Mouse (Mus musculus): ENCODE measurements around the gene Eml4. TPM values are rescaled to one million over a fixed set of nuclear protein-coding genes. Genes with fewer than 3 reads are reported as not detected.

Gene Eml4
- polyA plus RNA-seq, 1 experiment from 2014 or later, result 13.4 TPM

GRCm38 (mm10) chr17:83351601-83352413, 1.1 kb downstream of the Eml4 start:
- WGBS, result 3% methylated on average over 13 of the region's 13 CpGs
- Histone ChIP-seq H3K4me2 (replicated peaks; ENCODE audit: low read depth, low read length) (peak overlapping the region; percentile 85), H3K27ac (ENCODE audit: low read length) (peak overlapping the region; percentile 95), H3K27me3 (replicated peaks; ENCODE audit: insufficient read depth, low read length) (no peaks in the 10 kb centered on the region), H3K9me3 (ENCODE audit: low read length) (no peaks in the 10 kb centered on the region), H3K9ac (replicated peaks; ENCODE audit: low read depth) (peak overlapping the region; percentile 75), H3K4me3 (ENCODE audit: low read depth, low read length) (peak overlapping the region; percentile 92), H3K4me1 (ENCODE audit: insufficient read depth, low read depth, low read length) (peaks cover 5% of the 10 kb centered on the region; the same call in 1 of the 2 replicates), H3K36me3 (ENCODE audit: insufficient read depth, low read length) (no peaks in the 10 kb centered on the region)
- DNase-seq (ENCODE audit: low spot score) (peak; percentile 48), ATAC-seq (no peak)
- TF ChIP-seq EP300 (IDR thresholded peaks at IDR 0.05), result no peak
- TF ChIP-seq CTCF (IDR thresholded peaks at IDR 0.05), result no peak

GRCm38 (mm10) chr17:83352456-83352855, 1.7 kb downstream of the Eml4 start:
- no peak overlapping the region; the same call in 1 of the 2 replicates for H3K27ac ChIP-seq (ENCODE audit: low read length)
- H3K9me3 ChIP-seq (ENCODE audit: low read length), result no peaks in the 10 kb centered on the region
- peaks cover 5% of the 10 kb centered on the region; the same call in 1 of the 2 replicates for H3K4me1 ChIP-seq (ENCODE audit: insufficient read depth, low read depth, low read length)
- 8% methylated on average over 2 of the region's 2 CpGs for WGBS
- H3K4me2 ChIP-seq (replicated peaks; ENCODE audit: low read depth, low read length), result peak overlapping the region; percentile 85
- DNase-seq (ENCODE audit: low spot score), result no peak
- no peaks in the 10 kb centered on the region for H3K36me3 ChIP-seq (ENCODE audit: insufficient read depth, low read length)
- H3K4me3 ChIP-seq (ENCODE audit: low read depth, low read length), result peak overlapping the region; percentile 92
- H3K27me3 ChIP-seq (replicated peaks; ENCODE audit: insufficient read depth, low read length), result no peaks in the 10 kb centered on the region
- H3K9ac ChIP-seq (replicated peaks; ENCODE audit: low read depth), result no peak overlapping the region
- TF ChIP-seq CTCF (IDR thresholded peaks at IDR 0.05) (no peak), EP300 (IDR thresholded peaks at IDR 0.05) (no peak)
- no peak for ATAC-seq

GRCm38 (mm10) chr17:83353011-83353410, 2.3 kb downstream of the Eml4 start:
- ATAC-seq (no peak), DNase-seq (ENCODE audit: low spot score) (no peak)
- Histone ChIP-seq H3K9ac (replicated peaks; ENCODE audit: low read depth) (no peak overlapping the region), H3K9me3 (ENCODE audit: low read length) (no peaks in the 10 kb centered on the region), H3K4me1 (ENCODE audit: insufficient read depth, low read depth, low read length) (peaks cover 5% of the 10 kb centered on the region; the same call in 1 of the 2 replicates), H3K27ac (ENCODE audit: low read length) (no peak overlapping the region), H3K4me2 (replicated peaks; ENCODE audit: low read depth, low read length) (peak overlapping the region; percentile 85), H3K4me3 (ENCODE audit: low read depth, low read length) (peak overlapping the region; percentile 92; the same call in 1 of the 2 replicates), H3K36me3 (ENCODE audit: insufficient read depth, low read length) (no peaks in the 10 kb centered on the region), H3K27me3 (replicated peaks; ENCODE audit: insufficient read depth, low read length) (no peaks in the 10 kb centered on the region)
- WGBS, result 27% methylated on average over 5 of the region's 5 CpGs
- no peak for TF ChIP-seq EP300 (IDR thresholded peaks at IDR 0.05)
- TF ChIP-seq CTCF (IDR thresholded peaks at IDR 0.05), result no peak

- ATAC-seq (no peak), DNase-seq (ENCODE audit: low spot score) (no peak)
- 40% methylated on average over 4 of the region's 4 CpGs for WGBS
- Histone ChIP-seq H3K27me3 (replicated peaks; ENCODE audit: insufficient read depth, low read length) (no peaks in the 10 kb centered on the region), H3K36me3 (ENCODE audit: insufficient read depth, low read length) (no peaks in the 10 kb centered on the region), H3K27ac (ENCODE audit: low read length) (no peak overlapping the region), H3K9me3 (ENCODE audit: low read length) (no peaks in the 10 kb centered on the region), H3K4me3 (ENCODE audit: low read depth, low read length) (no peak overlapping the region), H3K9ac (replicated peaks; ENCODE audit: low read depth) (no peak overlapping the region), H3K4me2 (replicated peaks; ENCODE audit: low read depth, low read length) (peak overlapping the region; percentile 85; the same call in 1 of the 2 replicates), H3K4me1 (ENCODE audit: insufficient read depth, low read depth, low read length) (peaks cover 5% of the 10 kb centered on the region; the same call in 1 of the 2 replicates)
- TF ChIP-seq CTCF (IDR thresholded peaks at IDR 0.05) (no peak), EP300 (IDR thresholded peaks at IDR 0.05) (no peak)
These were observed 2.7 kb downstream of the Eml4 start for GRCm38 (mm10) chr17:83353460-83353859.

GRCm38 (mm10) chr17:83355481-83355880, 4.8 kb downstream of the Eml4 start:
- H3K27me3 ChIP-seq (replicated peaks; ENCODE audit: insufficient read depth, low read length), result no peaks in the 10 kb centered on the region
- peaks cover 8% of the 10 kb centered on the region; the same call in 1 of the 2 replicates for H3K4me1 ChIP-seq (ENCODE audit: insufficient read depth, low read depth, low read length)
- H3K36me3 ChIP-seq (ENCODE audit: insufficient read depth, low read length), result no peaks in the 10 kb centered on the region
- peak overlapping the region; percentile 3; the same call in 1 of the 2 replicates for H3K27ac ChIP-seq (ENCODE audit: low read length)
- peak; percentile 79 for DNase-seq (ENCODE audit: low spot score)
- H3K9ac ChIP-seq (replicated peaks; ENCODE audit: low read depth), result no peak overlapping the region
- no peak overlapping the region for H3K4me2 ChIP-seq (replicated peaks; ENCODE audit: low read depth, low read length)
- WGBS, result 32% methylated on average over 2 of the region's 2 CpGs
- TF ChIP-seq CTCF (IDR thresholded peaks at IDR 0.05) (no peak), EP300 (IDR thresholded peaks at IDR 0.05) (no peak)
- peak; percentile 11; the same call in 1 of the 2 replicates for ATAC-seq
- H3K4me3 ChIP-seq (ENCODE audit: low read depth, low read length), result no peak overlapping the region
- no peaks in the 10 kb centered on the region for H3K9me3 ChIP-seq (ENCODE audit: low read length)

GRCm38 (mm10) chr17:83359934-83360333, 9.2 kb downstream of the Eml4 start:
- DNase-seq (ENCODE audit: low spot score) (no peak), ATAC-seq (no peak)
- 36% methylated on average over 4 of the region's 4 CpGs for WGBS
- peak overlapping the region; percentile 47 for H3K27ac ChIP-seq (ENCODE audit: low read length)
- H3K36me3 ChIP-seq (ENCODE audit: insufficient read depth, low read length), result no peaks in the 10 kb centered on the region
- H3K27me3 ChIP-seq (replicated peaks; ENCODE audit: insufficient read depth, low read length), result no peaks in the 10 kb centered on the region
- TF ChIP-seq CTCF (IDR thresholded peaks at IDR 0.05) (no peak), EP300 (IDR thresholded peaks at IDR 0.05) (no peak)
- peaks cover 3% of the 10 kb centered on the region; the same call in 1 of the 2 replicates for H3K4me1 ChIP-seq (ENCODE audit: insufficient read depth, low read depth, low read length)
- no peak overlapping the region for H3K4me3 ChIP-seq (ENCODE audit: low read depth, low read length)
- H3K9me3 ChIP-seq (ENCODE audit: low read length), result no peaks in the 10 kb centered on the region
- no peak overlapping the region for H3K9ac ChIP-seq (replicated peaks; ENCODE audit: low read depth)
- peak overlapping the region; percentile 27 for H3K4me2 ChIP-seq (replicated peaks; ENCODE audit: low read depth, low read length)

All from lung, postnatal 0 days (tissue).